Mouse (Mus musculus): ENCODE measurements at regions not wholly inside any gene's neighbourhood (a gene's known extent, or its start where the extent isn't known, plus 50 kb on each side); places are given as distances from the start of the nearest gene placed in this dataset.

DNA sequence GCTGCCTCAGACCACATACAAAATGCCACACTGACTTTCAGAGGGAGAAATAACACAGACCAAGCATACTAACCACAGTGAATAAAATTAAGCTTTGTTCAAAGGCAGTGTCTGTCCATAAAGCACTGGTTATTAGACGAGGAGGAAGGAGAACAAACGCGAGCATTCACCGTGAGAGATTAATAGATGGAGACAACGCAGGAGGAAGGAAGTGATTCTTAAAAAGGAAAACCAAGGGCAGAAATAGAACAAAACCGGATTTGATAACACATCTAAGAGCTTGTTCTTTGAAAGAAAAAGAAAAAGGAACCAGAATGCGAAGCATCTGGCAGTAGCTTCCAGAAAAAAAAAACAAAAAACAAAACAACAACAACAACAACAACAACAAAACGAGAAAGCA is 86.3 kb upstream of the Irs2 start:
- no peak overlapping the region for H3K27ac ChIP-seq (ENCODE audit: insufficient read depth, low read depth, low read length)
- no peaks in the 10 kb centered on the region for H3K27me3 ChIP-seq (ENCODE audit: control insufficient read depth, insufficient read depth, low read length)
- WGBS: 48% methylated on average over 8 of the region's 8 CpGs
- H3K36me3 ChIP-seq (ENCODE audit: control insufficient read depth, insufficient read depth, low read length): no peaks in the 10 kb centered on the region
- TF ChIP-seq CTCF (IDR thresholded peaks at IDR 0.05; ENCODE audit: extremely low read depth, insufficient read length, insufficient replicate concordance, low read depth, low read length) (no peak), POLR2A (IDR thresholded peaks at IDR 0.05; ENCODE audit: low read depth, low read length) (no peak)
- H3K4me3 ChIP-seq (ENCODE audit: low read depth, low read length): no peak overlapping the region
- H3K4me1 ChIP-seq (ENCODE audit: control insufficient read depth, insufficient read depth, insufficient read length, low read length): no peaks in the 10 kb centered on the region

DNA sequence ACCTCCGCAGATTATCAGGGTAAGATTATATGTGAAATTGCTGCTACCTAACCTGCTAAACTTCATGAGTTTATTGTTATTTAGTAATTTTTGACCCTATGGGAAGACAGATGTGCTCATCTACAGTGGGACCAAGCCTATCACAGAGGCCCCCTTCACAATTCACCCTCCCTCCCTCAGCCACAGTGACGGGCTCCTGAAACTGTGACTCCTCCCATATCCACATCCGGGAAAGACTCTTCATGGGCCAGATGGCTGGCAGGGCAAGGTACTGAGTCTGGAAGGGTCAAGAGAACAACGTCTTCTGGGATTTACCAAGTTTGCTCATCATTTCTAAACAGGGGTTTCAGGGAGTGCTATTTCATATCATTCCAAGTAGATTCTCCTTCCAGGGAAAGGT is 84.1 kb upstream of the Irs2 start:
- TF ChIP-seq CTCF (IDR thresholded peaks at IDR 0.05; ENCODE audit: extremely low read depth, insufficient read length, insufficient replicate concordance, low read depth, low read length) (no peak), POLR2A (IDR thresholded peaks at IDR 0.05; ENCODE audit: low read depth, low read length) (no peak)
- Histone ChIP-seq H3K27me3 (ENCODE audit: control insufficient read depth, insufficient read depth, low read length) (no peaks in the 10 kb centered on the region), H3K27ac (ENCODE audit: insufficient read depth, low read depth, low read length) (no peak overlapping the region), H3K36me3 (ENCODE audit: control insufficient read depth, insufficient read depth, low read length) (no peaks in the 10 kb centered on the region), H3K4me1 (ENCODE audit: control insufficient read depth, insufficient read depth, insufficient read length, low read length) (no peaks in the 10 kb centered on the region), H3K4me3 (ENCODE audit: low read depth, low read length) (no peak overlapping the region)
- 39% methylated on average over 4 of the region's 4 CpGs for WGBS

DNA sequence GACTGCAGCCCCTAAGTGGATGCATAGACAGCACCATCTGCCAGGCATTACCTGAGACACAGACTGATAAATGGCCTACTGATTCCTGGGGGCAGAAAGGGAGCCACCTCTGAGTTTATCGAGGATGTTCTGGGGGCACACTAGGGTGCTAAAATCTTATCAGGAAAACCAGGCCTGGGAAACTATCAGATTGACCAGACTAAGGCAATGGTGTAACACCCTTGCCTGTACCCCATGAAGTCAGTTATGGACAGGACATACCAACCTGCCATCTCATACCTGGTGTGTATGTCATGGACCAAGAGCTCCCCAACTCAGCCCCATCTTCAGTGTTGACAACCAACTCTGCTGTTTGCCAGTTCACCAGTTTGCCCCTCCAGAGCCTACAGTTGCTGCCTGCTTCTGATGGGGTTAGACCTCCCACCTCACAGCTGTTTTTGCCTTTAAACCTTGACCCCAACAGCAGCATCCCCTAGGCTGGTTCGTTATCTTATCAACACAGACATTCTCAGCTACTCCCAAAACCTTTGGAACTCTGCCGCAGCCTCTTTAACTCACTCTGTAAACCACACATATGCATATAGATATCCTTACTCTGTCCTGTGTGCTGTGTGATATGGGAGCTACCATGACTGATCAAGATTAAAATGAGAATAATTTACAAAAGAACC is 83.6 kb upstream of the Irs2 start:
- Histone ChIP-seq H3K4me3 (ENCODE audit: low read depth, low read length) (no peak overlapping the region), H3K36me3 (ENCODE audit: control insufficient read depth, insufficient read depth, low read length) (no peaks in the 10 kb centered on the region), H3K4me1 (ENCODE audit: control insufficient read depth, insufficient read depth, insufficient read length, low read length) (no peaks in the 10 kb centered on the region), H3K27ac (ENCODE audit: insufficient read depth, low read depth, low read length) (no peak overlapping the region), H3K27me3 (ENCODE audit: control insufficient read depth, insufficient read depth, low read length) (no peaks in the 10 kb centered on the region)
- TF ChIP-seq CTCF (IDR thresholded peaks at IDR 0.05; ENCODE audit: extremely low read depth, insufficient read length, insufficient replicate concordance, low read depth, low read length) (no peak), POLR2A (IDR thresholded peaks at IDR 0.05; ENCODE audit: low read depth, low read length) (no peak)
- WGBS: 41% methylated on average over 3 of the region's 3 CpGs

DNA sequence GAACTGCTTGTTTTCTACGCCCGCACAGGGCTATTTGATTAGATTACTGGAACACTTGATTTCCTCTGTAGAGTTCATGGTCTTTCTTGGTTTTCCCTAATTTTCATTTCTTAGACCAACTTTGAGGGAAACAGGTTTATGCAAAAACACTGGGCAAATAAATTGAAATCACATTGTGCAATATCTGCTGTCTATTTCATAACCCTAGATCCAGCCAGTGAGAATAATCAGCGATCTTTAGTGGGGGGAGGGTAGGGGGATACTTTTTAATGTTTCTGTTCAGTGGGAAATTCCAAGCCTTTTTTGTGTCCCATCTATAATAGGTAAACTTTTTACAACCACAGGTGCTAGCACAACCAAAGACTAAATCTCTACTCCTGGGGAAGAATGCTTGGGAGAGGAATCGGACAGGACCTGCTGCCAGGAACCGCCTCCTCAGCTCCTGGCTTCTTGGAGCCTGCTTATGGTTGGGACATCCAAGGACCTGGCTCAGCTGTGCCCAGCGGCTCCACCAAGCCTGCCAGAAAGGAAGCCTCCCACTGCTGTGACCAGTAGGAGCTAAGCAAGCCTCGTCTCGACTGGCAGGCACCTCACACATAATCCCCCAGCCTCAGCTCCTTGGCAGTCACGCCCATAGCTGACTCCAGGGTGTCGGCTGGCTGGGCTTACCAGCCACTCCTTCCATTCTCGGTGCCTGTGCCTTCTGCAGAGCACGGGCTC is 80.8 kb upstream of the Irs2 start:
- H3K27me3 ChIP-seq (ENCODE audit: control insufficient read depth, insufficient read depth, low read length): no peaks in the 10 kb centered on the region
- TF ChIP-seq CTCF (IDR thresholded peaks at IDR 0.05; ENCODE audit: extremely low read depth, insufficient read length, insufficient replicate concordance, low read depth, low read length) (no peak), POLR2A (IDR thresholded peaks at IDR 0.05; ENCODE audit: low read depth, low read length) (no peak)
- no peak overlapping the region for H3K27ac ChIP-seq (ENCODE audit: insufficient read depth, low read depth, low read length)
- H3K36me3 ChIP-seq (ENCODE audit: control insufficient read depth, insufficient read depth, low read length): no peaks in the 10 kb centered on the region
- no peak overlapping the region for H3K4me3 ChIP-seq (ENCODE audit: low read depth, low read length)
- 43% methylated on average over 12 of the region's 12 CpGs for WGBS
- H3K4me1 ChIP-seq (ENCODE audit: control insufficient read depth, insufficient read depth, insufficient read length, low read length): no peaks in the 10 kb centered on the region; the same call in 1 of the 2 replicates

DNA sequence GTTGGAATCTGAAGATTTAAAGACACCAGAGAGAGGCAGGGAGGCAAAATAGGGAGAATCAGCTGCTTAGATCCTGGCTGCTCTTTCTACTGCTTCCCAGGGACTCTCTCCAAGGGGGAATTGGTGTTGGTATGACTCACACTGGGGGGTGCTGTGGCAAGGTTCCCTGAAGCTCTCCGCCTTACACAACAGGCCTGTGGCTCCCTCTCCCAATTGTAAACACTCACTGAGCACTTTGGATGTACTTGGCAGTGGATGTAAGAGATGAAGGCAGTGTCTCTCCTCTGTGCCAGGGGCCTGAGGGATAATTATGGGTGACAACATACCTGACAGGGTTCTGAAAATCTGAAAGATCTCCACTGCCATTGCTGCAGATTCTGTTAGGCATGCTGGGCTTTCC is 77.0 kb upstream of the Irs2 start:
- H3K4me3 ChIP-seq (ENCODE audit: low read depth, low read length): no peak overlapping the region
- H3K27me3 ChIP-seq (ENCODE audit: control insufficient read depth, insufficient read depth, low read length): no peaks in the 10 kb centered on the region
- TF ChIP-seq CTCF (IDR thresholded peaks at IDR 0.05; ENCODE audit: extremely low read depth, insufficient read length, insufficient replicate concordance, low read depth, low read length) (no peak), POLR2A (IDR thresholded peaks at IDR 0.05; ENCODE audit: low read depth, low read length) (no peak)
- peaks cover 3% of the 10 kb centered on the region; the same call in 1 of the 2 replicates for H3K4me1 ChIP-seq (ENCODE audit: control insufficient read depth, insufficient read depth, insufficient read length, low read length)
- 72% methylated on average over 1 of the region's 1 CpGs for WGBS
- peak overlapping the region; percentile 28; the same call in 1 of the 2 replicates for H3K27ac ChIP-seq (ENCODE audit: insufficient read depth, low read depth, low read length)
- H3K36me3 ChIP-seq (ENCODE audit: control insufficient read depth, insufficient read depth, low read length): no peaks in the 10 kb centered on the region

DNA sequence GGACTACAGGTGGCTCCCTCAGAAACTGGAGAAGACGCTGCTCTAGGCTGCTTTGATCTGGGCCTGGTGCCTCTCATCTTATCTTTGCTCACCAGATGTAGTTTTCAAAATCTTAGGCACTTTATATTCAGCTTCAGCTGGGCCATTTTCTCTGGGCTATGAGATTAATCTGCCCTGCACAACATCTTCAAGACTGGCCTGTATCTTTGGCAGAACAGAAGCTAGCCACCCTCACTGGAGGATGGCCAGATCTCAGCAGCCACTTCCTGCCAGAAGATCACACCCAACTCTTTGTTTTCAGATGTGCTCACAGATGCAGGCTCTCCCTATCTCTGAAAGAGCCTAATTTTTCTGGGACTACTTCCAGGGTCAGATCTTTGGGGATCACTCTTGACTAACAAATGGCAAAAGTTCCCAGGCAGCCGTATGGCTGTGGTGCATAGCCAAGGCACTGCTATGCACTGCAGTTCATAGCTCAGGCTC is 75.8 kb upstream of the Irs2 start:
- WGBS: 64% methylated on average over 2 of the region's 2 CpGs
- TF ChIP-seq CTCF (IDR thresholded peaks at IDR 0.05; ENCODE audit: extremely low read depth, insufficient read length, insufficient replicate concordance, low read depth, low read length): no peak
- TF ChIP-seq POLR2A (IDR thresholded peaks at IDR 0.05; ENCODE audit: low read depth, low read length): no peak
- H3K4me3 ChIP-seq (ENCODE audit: low read depth, low read length): no peak overlapping the region

DNA sequence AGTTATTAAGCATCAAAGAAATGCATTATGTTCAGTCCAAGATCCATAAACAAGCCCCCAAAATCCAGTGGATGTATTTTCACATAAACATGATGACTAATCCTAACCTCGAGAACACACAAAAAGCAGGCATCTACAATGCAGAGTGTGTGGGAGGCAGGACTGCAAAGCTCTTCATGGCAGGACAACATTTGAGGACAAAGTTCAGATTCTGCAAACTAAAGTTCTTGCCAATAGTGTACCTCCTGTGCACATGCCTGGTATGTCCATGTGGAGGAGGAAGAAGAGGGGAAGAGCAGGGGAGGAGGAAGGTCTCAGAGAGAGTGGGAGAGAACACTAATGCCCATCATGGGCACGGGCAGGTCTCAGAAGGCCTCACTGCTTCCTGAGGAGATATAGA is 72.6 kb upstream of the Irs2 start:
- Histone ChIP-seq H3K27ac (ENCODE audit: insufficient read depth, low read depth, low read length) (no peak overlapping the region), H3K4me1 (ENCODE audit: control insufficient read depth, insufficient read depth, insufficient read length, low read length) (peaks cover 6% of the 10 kb centered on the region), H3K36me3 (ENCODE audit: control insufficient read depth, insufficient read depth, low read length) (no peaks in the 10 kb centered on the region), H3K4me3 (ENCODE audit: low read depth, low read length) (no peak overlapping the region), H3K27me3 (ENCODE audit: control insufficient read depth, insufficient read depth, low read length) (no peaks in the 10 kb centered on the region)
- WGBS: 35% methylated on average over 2 of the region's 2 CpGs
- no peak for TF ChIP-seq POLR2A (IDR thresholded peaks at IDR 0.05; ENCODE audit: low read depth, low read length)
- TF ChIP-seq CTCF (IDR thresholded peaks at IDR 0.05; ENCODE audit: extremely low read depth, insufficient read length, insufficient replicate concordance, low read depth, low read length): no peak

More for the DNA sequence above, 75.8 kb upstream of the Irs2 start:
- no peaks in the 10 kb centered on the region for H3K36me3 ChIP-seq (ENCODE audit: control insufficient read depth, insufficient read depth, low read length)
- H3K4me1 ChIP-seq (ENCODE audit: control insufficient read depth, insufficient read depth, insufficient read length, low read length): peaks cover 3% of the 10 kb centered on the region; the same call in 1 of the 2 replicates
- no peaks in the 10 kb centered on the region for H3K27me3 ChIP-seq (ENCODE audit: control insufficient read depth, insufficient read depth, low read length)
- no peak overlapping the region for H3K27ac ChIP-seq (ENCODE audit: insufficient read depth, low read depth, low read length)

All from small intestine, adult 2 months (tissue).